Mouse (Mus musculus) mouse embryonic stem cell (cell line): ENCODE data around the gene Taf11.

Experiments
- in situ Hi-C, 2 experiments: fragments of 300-500 bp; cut with MboI; formaldehyde crosslinking; loops; 1 replicate in 1 of 2; 3 replicates in 1 of 2; pipeline ENCODE4 v1.14.3; 2019 to 2020; ENCODE audit warnings: low sequenced_read_pairs in 2 of 2, low pct_unique_long_range_greater_than_20kb in 1 of 2, mixed read lengths in 1 of 2; ENCODE audit not compliant: unreplicated experiment in 1 of 2

Gene Taf11

DNA sequence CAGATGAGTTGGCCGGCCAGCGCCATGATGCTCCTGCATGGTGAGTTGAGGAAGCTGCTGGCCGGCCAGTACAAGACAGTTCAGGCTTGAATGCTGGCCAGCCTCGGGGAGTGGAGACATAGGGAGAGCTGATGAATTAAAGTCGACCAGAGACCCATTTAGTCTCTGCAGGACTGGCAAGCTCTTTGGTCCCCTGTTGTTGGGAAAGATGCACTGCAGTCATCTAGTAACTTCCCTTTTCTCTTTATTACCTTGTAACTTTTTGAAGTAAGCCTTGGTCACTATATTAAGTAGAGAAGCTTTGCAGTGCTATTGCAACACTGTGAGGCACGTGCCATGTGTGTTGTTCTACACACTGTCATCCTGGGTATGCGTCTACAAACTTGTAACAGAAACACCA lies 15.9 kb upstream of the Taf11 start:
- in situ Hi-C loops = no loop called here

DNA sequence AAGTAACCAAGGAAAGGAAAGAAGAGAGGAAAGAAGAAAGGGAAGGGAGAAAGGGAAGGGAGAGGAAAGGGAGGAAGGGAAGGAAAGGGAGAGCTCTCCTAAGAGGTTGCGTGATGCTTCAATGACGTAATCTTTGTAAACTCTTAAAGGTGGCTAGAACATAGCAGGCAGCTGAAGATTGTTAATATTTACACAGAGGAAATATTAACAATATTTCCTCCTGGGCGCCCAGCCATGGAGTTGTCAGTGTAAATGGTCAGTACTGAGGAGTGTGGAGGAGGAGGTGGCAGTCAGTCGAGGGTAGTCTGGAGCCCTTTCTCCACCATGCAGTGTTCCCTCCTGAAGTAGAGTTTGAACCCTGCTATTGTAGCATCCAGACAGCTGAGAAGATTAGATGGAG lies 15.4 kb upstream of the Taf11 start:
- in situ Hi-C loops = no loop called here

DNA sequence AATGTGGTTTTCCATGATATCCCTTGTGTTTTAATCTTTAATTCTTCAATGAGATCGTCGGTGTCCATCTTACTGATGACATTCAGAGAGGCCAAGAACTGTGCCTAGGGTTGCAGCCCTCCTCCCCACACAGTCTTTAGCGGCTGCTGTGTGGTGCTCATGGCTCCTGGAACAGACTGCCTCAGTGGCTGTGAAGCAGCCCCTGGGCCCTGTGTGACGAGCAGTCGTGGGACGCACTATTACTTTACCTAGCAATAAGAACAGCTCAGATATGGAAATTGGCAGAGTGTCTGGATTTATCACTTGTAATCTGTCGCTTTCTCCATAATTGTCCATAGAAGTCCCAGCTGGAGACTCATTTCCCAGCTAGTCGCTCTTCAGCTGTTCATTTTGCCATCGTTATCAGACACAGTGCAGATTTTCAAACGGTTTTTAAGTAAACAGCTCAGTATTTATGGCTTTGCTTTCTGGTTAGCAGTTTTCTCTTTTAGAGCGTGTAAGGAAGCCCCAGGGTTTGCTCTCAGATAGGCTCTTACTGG lies 12.6 kb upstream of the Taf11 start:
- in situ Hi-C loops = no loop called here

DNA sequence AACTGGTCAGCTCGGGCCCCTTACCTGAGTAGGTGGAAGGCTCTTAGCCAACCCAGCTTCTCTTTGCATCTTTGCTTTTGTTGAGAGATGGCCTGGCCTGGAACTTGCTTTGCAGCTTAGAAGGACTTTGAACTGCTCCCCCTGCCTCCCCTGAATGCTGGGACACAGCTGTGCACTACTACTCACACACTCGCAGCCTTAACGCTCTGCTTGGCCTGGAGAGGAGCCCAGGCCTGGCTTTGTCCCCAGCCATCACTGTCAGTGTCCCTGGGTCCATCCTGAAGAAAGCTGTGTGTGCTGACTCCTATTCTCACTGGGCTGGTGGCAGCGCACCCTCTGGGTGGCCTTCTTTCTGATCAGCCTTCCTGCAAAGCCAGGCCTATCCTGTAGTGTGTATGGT lies 11.0 kb upstream of the Taf11 start:
- in situ Hi-C loops = no loop called here

DNA sequence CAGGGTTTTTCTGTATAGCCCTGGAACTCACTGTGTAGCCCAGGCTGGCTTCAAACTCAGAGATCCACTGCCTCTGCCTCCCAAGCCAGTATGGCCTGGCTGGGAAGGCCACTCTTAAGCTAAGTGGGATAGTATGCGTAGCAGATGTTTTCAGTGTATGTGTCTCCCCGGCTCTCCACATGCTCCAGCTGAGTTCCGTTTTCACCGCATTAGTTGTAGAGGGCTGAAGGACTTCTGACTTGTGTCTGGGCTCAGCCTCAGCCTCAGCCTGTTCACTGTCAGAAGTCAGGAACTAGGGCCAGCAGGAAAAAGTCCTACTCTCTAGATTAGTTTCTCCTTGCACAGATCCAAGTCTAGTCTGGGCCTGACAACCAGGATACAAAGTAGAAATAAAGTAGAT lies 6.7 kb upstream of the Taf11 start:
- in situ Hi-C loops = no loop called here

DNA sequence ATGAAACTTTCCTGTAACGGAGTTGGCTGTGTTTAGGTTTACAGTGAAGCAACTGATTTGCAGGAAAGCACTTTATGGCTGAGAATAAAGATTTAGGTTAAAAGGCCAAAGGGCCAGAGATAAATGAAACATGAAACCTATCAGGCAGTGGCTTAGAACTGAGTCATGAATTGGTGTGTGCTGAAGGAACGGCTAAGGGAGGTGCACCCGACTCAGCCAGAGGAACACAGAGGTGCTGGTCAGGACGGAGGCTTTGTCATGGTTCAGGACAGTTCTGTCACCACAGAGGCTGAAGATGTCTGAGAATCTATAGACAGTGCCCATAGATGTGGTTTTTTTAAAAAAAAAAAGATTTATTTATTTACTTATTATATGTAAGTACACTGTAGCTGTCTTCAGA lies 5.1 kb upstream of the Taf11 start:
- in situ Hi-C loops = no loop called here

DNA sequence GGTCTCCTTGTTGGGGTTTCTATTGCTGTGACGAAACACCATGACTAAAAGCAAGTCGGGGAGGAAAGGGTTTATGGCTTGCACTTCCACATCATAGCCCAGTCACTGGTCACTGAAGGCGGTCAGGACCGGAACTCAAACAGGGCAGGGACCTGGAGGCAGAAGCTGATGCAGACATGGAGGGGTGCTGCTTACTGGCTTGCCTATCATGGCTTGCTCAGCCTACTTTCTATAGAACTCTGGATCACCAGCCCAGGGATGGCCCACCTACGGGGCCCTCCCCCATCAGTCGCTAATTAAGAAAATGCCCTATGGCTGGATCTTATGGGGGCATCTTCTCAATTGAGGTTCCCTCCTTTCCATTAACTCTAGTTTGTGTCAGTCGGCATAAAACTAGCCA lies 1.7 kb upstream of the Taf11 start:
- in situ Hi-C loops = no loop called here

DNA sequence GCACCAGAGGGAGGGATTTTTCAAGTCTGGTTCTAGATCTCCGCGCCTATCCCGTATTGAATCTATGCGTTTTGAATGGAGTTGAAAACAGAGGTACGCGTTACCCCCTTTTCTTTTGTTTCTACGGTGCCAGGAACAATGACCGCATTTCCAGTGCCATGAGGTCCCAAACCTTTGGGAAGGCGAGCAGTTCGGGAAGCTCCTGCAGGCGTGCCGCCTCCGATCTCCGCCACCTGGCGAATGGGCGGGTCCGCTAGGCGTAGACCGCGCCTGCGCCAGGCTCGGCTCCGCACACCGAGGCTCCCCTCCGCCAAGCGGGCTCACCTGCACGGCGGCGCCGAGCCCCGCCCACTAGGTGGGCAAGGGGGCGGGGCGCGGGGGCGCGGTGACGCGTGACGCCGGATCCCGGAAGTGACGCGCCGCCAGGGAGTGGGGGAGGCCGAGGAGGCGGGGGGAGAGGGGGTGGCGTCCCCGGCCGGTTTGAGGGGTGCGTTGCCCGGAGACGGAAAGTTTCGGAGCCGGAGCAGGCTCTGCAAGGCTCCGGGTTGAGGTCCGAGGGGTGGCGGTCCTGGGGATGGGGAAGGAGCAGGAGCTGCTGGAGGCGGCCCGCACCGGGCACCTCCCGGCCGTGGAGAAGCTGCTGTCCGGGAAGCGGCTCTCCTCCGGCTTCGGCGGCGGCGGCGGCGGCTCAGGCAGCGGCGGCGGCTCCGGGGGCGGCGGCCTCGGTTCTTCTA lies 589 bp downstream of the Taf11 start, which contains the start of gene Anks1:
TSS of gene Anks1 (plus strand) at position 419 of the 734 bp plus-strand sequence.
- in situ Hi-C loops = loop anchor here (5.0 to 10.0 kb wide), 2 partner anchors 78 to 166 kb away; no protein-coding TSS in a partner anchor

DNA sequence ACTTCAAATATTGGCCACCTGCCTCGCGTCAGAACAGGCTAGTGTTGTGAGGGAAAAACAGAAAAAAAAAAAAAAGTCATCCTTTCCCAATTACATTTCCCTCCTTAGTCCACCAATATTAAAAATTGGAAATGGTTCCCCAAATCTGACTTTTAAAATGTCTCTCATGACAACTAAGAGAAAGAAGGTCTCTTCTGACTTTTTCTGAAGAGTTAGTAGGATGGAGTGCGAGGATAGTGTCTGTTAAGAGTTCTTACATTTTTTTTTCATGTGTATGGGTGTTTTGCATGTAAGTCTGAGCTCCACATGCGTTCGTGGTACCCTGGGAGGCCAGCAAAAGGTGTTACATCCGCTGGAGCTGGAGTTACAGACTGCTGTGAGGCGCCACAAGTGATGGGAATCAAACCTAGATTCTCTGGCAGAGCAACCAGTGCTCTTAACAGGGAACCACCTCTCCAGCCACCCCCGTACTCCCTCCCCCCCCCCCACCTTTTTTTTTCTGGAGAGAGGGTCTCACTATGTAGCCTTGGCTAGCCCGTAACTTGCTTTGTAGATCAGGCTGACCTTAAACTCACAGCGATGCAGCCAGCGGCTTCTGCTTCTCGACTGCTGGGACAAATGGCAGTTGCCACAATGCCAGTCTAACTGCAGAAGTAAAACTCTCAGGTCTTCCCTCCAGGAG lies 1.3 kb downstream of the Taf11 start:
- in situ Hi-C loops = loop anchor here (5.0 to 10.0 kb wide), 2 partner anchors 79 to 166 kb away; no protein-coding TSS in a partner anchor

DNA sequence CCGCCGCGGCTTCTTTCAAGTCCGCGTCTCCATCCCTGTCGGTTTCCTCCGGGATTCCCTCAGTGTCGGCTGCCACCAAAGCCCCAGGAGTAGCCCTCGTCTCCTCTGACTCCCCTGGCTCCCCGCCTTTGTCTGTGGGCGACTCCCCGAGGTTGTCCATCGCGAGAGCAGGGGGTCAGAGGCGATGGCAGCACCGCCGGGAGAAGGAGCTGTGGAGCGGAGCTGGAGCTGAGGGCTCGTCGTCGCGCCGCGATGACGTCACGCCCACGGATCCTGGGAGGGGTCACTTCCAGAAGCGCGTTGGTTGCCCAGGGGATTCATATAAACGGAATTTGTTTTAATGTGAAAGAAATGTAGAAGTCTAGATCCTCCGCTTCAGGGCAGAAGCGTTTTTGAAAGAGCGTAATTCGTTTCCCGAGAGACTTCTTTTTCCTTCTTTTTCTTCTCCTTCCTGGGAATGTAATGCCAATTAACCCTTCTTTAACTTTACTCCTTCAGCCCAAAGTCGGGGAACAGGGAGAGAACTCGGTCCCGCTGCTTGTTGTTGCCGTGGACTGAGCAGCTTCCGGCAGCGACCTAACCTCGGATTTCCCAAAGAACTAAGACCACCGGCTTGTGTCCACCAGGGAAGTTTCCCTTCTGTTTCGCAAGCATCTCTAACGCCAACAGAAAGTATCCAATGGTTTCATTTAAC lies 2.0 kb downstream of the Taf11 start:
- in situ Hi-C loops = loop anchor here (5.0 to 10.0 kb wide), 2 partner anchors 80 to 167 kb away; no protein-coding TSS in a partner anchor

DNA sequence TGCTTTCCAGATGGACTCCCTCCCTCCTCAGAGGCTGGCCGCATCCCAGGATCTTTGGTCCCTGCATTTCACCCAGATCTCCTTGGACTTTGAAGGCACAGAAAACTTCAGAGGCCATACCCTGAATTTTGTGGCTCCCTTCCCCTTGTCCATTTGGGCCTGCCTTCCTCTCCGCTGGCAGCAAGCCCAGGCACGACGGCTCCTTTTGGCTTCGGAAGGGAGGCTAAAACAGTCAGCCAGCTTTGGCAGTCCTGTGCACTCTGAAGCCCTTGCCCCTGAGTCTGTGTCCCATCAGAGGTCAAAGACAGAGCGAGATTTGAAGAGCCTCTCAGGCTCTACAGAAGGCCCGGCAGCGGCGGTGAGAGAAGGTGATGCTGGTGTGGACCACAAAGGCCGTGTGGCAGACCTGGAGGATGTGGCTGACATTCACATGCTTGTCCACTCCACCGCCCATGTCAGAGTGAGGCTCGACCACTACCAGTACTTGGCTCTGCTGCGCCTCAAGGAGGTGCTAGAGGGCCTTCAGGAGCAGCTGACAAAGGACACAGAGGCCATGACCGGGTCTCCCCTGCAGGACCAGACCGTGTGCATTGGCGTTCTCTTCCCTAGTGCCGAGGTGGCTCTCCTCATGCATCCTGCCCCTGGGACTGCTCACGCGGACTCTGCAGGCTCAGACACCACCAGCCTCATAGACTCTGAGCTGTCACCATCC lies 23.0 kb downstream of the Taf11 start:
- in situ Hi-C loops = no loop called here

DNA sequence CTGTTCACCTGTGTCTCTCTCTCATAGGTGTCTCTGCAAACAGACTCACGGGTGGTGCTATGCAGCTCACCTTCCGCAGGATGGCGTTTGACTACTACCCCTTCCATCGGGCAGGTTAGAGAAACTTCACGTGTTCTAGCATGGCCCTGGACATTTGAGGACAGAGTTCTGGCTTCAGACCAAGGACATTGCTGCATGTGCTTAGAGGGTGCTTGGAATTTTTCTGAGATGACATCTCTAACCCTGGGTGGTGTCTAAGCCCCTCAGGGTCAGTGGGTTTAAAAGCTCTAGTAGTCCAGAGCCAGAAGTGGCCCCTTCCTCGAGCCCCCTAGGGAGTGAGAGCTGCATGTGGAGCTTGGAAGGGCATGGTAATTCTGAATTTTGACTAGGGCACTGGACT lies 25.6 kb downstream of the Taf11 start:
- in situ Hi-C loops = no loop called here

DNA sequence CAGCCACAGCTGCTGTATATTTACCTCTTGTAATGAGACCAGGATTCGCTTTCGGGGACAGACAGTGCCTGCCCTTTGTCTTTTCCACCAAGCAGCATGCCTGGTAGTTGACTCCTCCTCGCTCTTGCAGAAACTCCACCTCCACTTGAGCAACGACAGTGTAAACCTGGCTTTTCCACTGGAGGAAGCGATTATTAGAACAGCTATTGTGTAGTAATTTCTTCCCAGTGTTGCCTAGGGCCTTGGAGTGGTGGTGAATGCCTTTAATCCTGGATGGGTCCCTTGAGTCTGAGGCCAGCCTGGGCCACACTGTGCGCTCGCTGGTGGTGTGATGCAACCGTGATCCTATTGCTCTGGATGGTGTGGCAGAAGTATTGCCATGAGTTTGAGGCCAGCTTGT lies 26.5 kb downstream of the Taf11 start:
- in situ Hi-C loops = no loop called here

DNA sequence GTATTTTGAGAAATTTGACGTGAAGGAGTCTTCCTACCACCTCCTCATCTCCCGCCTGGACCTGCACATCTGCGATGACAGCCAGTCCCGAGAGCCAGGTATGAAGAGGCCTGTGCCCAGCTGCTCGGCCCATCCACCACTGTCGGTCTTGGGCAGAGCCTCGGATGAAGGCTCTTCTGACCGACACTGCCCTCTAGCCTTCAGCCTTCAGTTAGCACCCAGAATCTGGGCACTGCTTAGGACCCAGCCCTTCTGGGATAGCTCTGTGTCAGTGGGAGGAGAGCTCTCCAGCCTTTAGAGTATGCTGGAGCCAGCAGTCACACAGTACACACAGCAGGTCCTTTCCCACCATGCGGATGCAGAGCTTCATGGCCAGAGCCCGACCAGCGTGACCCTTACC lies 28.1 kb downstream of the Taf11 start:
- in situ Hi-C loops = no loop called here

DNA sequence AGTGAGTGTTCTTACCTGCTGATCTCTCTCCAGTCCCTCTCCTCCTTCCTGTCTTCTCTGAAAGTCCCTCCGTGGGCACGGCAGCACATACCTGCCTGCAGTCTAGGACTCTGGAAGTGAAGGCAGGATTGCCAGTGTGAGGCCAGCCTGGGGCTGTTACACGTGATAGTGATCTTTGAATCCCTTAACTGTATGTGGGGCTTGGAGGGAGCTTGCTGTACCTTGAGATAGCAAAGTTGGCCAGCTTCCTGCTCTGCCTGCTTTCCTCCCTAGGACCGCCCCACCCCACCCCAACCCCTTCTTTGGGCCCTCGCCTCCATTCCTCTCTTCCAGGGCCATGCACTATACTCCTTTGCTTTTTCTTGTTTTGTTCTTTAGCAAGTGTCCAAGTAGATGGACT lies 35.1 kb downstream of the Taf11 start:
- in situ Hi-C loops = no loop called here

DNA sequence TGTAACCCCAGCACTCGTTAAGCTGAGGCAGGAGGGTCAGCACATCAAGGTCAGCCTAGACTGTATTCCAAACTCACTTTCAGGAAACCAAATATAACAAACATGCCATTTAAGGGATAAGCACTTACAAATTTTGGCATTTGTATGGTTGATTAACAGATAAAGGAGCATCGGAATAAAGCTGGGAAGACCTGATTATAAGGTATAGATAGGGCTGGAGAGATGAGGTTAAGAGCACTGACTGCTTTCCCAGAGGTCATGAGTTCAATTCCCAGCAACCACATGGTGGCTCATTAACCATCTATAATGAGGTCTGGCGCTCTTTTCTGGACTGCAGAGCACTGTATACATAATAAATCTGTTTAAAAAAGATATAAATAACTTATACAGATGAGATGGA lies 36.1 kb downstream of the Taf11 start:
- in situ Hi-C loops = no loop called here

DNA sequence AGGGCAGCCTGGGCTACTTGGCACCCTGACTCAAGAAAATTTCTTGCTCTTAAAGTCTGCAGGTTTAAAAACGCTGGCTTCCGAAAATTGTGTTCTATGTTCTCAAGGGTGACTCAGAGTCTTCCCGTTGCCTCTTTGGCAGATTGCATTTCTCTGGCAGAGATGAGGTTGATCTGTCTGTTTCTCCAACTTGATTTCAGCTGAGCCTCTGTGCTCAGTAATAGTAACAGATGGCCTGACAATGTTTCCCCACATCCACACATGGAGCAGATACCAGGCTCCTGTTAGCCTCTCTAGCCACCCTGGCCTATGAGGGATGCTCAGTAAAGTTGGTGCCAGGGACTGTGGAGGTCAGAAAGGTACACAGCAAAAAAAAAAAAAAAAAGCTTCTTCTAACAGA lies 37.8 kb downstream of the Taf11 start:
- in situ Hi-C loops = no loop called here

DNA sequence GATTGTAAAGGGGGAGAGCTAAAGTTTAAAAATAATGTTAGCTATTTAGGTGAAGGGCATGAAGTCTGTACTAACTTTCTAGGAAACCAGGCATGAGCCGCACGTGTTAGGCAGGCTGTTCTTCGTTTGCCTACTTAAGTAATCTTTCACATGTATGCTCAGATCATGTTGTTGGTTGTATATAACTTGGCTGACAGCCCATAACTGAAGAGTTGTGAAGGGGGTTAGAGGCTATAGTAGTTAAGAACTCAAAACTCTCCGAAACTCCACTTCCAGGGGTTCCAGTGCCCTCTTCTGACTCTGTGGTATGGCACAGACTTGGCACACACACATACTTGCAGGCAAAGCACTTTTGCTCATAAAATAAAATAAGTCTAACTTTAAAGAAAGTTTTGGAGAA lies 42.9 kb downstream of the Taf11 start:
- in situ Hi-C loops = no loop called here

DNA sequence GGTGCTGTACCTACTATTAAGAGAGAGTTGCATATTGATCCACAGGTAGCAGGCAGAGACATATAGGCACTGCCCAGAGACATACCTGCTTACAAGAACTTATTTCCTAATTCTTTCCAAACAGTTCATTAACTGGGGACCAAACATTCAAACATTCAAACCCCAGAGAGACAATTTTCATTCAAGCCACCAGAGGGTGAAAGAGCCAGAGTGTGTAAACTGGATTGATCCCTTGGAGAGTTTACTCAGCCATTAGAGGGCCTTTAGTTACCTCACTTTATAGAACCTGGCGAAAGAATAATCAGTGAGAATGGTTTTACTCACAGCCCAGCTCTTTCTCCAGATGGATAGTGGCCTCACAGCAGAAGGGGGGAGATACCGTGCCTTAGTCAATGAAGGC lies 44.2 kb downstream of the Taf11 start:
- in situ Hi-C loops = no loop called here
